Mouse (Mus musculus) right cerebral cortex, postnatal 36 days (tissue): ENCODE measurements around the gene Med1.

Experiments
- DNase-seq, 2 experiments: peaks; one replicate each; pipeline ENCODE4 v3.0.0; 2022; ENCODE audit warnings: low spot score in 2 of 2, mixed read lengths in 1 of 2

The Med1 gene

DNA sequence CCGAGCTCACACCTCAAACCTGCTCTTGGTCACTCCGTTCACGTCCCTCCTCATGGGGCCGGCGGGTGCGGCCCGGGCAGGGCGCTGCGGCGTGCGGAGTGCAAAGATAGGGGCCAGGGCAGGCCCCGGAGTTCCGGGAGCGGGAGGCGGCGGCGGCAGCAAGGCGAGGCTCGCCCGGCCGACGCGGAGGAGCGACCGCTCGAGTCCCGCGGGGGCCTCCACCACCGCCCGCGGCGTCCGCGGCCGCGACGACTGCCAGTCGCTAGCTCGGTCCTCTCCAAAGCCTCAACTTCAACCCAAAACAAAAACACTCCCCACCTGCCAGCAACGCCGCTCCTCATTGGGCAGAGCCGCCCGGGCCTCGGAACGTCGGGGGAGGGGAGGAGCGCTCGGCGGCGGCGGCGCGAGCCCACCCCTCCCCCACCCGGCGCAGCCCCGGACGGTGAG, 43.8 kb downstream of the Med1 start:
- DNase-seq = peak; percentile 86 to 91

DNA sequence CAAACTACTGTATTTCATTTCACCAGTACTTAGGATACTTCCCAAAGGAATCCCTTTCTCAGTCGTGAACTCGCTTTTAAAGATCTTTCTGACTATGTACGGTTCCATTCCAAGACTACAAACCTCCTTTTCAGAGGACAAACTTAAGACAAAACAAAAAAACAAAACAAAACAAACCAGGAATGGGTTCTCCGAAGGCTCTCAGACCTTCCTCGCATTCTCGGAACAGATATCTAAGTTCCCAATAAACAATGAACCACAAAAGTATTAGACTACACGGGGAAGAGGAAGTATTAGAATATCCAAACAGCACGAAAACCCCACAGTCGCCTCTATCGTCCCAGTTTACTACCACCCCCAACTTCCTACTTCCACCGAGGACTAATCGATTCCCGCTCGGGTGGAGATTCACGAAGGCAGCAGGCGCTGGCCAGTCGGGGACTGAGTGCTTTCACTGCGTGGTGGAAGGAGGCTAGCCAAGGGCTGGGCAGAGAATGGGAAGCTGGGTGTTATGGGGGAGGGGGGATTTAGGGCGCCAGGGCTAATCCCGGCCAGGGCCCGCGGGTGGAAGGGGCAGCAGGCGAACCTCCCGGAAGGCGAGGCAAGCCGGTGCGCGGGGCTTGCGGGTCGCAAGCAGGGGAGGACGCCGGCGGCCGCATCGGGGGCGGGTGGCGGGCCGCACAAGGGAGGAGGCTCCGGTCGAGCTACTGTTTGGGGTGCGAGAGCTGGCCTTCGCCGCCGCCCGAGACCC, 44.4 kb downstream of the Med1 start:
- peak; percentile 12 to 13 for DNase-seq

DNA sequence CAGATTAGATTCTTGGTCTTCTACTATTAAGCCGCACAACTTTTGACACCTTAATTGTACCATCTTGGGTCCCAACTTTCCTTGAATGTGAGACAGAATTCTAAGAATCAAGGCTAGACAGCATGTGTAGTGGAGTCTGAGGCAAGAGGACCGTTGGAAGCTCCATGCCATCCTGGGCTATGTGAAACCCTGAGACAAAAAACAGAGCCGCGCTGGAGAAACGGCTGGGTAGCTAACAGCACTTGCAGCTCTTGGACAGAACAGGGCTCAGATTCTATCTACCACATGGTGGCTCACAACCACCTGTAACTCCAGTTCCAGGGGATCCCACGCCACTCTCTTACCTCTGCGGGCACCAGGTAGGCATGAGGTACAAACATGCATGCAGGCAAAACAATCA, 47.2 kb downstream of the Med1 start:
- DNase-seq = no peak

DNA sequence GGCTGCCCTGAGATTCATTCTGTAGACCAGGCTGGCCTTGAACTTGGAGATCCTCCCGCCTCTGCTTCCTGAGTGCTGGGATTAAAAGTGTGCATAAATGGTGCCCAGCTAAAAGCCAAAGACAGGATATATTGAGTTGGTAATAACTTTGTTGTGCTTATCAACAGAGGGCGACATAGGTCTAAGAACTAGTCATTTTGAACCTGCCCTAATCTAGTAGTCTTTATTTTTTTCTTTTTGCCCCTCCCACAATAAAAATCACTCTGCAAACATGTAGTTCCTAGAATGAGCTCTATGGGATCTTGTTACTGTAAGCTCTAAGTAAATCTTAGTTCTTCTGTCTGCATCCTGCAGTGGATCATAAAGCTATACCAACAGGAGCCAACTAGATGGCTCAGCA, 50.5 kb downstream of the Med1 start:
- DNase-seq = no peak

DNA sequence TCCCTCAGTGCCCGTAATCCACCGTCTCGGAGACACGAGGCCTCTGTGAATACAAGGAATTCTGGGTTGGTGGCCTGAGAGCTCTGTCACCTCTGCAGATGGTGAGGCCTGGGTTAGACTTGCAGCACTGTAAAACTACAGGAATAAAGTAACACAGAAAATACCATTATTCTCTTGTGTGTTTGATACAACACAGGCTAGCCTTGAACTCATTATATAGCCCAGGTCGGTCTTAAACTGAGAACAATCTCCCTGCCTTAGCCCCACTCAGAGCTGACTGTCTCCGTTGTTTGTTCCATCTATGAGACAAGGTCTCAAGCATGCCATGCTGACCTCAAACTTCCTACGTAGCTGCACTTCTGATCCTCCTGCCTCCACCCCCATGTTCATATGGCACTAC, 54.2 kb downstream of the Med1 start:
- no peak for DNase-seq

- DNase-seq = no peak
Observed at GRCm38 (mm10) chr11:98137836-98138235, 55.3 kb downstream of the Med1 start.

- no peak for DNase-seq
Observed at GRCm38 (mm10) chr11:98134951-98135350, 58.1 kb downstream of the Med1 start.

- no peak for DNase-seq
Observed at GRCm38 (mm10) chr11:98123424-98123823, 69.7 kb downstream of the Med1 start.

GRCm38 (mm10) chr11:98114363-98114762, 78.7 kb downstream of the Med1 start:
- no peak for DNase-seq

GRCm38 (mm10) chr11:98113504-98113903, 79.6 kb downstream of the Med1 start:
- no peak for DNase-seq

DNA sequence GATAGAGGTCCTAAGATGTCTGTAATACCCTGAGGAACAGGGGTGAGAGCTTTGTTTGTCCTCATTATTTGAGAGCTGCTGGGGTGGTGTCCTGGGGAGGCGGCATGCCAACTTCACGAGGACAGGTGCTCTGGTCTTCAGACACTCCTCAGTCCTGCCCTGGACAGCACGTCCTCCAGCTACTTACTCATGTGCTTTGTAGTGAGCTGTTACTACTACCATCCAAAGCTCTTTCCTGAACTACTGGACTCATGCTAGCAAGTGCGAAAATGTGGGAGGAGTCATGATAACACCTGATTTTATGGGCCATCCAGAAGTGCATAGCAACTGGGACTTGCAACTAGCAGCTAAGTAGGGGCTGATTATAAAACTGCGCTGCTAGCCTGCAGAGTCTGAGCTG, 83.4 kb downstream of the Med1 start:
- no peak for DNase-seq
